Mouse (Mus musculus): Measurements from ENCODE around the gene Evpl. TPM values are rescaled to one million over a fixed set of nuclear protein-coding genes. Genes with fewer than 3 reads are reported as not detected.
"Not testable (repeated sequence)": the region's sequence is repeated elsewhere in the genome, so short reads cannot be mapped to it uniquely, and the experiment has no call there.

Evpl gene
- polyA plus RNA-seq (2016; fragmentation: Nextera tagmentation; extraction: Ambion mirVana), result 0.76 and 0.95 TPM in 2 replicates

GRCm38 (mm10) chr11:116237742-116238395 lies at the start of gene Evpl:
Gene Evpl (minus strand): TSS chr11:116238077.
- no peak for ATAC-seq (ENCODE audit: low FRiP score, low read depth)
- Histone ChIP-seq H3K9me3 (no peaks in the 10 kb centered on the region), H3K27me3 (replicated peaks) (peaks cover 28% of the 10 kb centered on the region), H3K4me3 (no peak within 1 kb of the TSS), H3K36me3 (no peaks in the 10 kb centered on the region; the same call in 1 of the 2 replicates), H3K4me2 (replicated peaks) (peak within 1 kb of the TSS; percentile 16; the same call in 1 of the 2 replicates), H3K4me1 (peaks cover 17% of the 10 kb centered on the region), H3K9ac (no peak within 1 kb of the TSS), H3K27ac (no peak within 1 kb of the TSS)
- 13% methylated on average over 31 of the region's 31 CpGs for WGBS

DNA sequence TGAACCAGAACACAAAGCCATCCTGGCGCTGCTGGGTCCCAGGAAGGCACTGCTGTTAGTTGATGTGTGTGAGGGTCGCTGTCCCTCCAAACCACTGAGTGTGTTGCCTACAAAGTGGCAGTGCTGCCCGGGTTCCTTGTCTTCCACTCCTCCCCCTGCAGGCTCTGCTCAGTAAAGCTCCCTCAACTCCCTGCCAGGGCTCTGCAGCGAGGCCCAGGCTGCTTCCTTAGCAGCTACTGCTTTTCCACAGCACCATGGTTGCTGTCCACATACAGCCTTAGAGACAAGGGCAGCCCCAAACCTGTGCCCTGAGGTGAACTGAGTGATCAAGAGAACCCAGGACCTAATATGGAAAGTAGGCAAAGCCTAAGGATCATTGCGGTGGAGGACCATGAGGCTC lies 49.5 kb upstream of the Evpl start:
- no peak overlapping the region for H3K4me2 ChIP-seq (replicated peaks)
- H3K27me3 ChIP-seq (replicated peaks), result peaks cover 37% of the 10 kb centered on the region
- ATAC-seq (ENCODE audit: low FRiP score, low read depth), result no peak
- H3K4me1 ChIP-seq, result no peaks in the 10 kb centered on the region; the same call in 1 of the 2 replicates
- no peaks in the 10 kb centered on the region for H3K9me3 ChIP-seq
- 73% methylated on average over 5 of the region's 5 CpGs for WGBS
- no peak overlapping the region for H3K4me3 ChIP-seq
- H3K27ac ChIP-seq, result no peak overlapping the region
- peaks cover 47% of the 10 kb centered on the region for H3K36me3 ChIP-seq
- no peak overlapping the region for H3K9ac ChIP-seq

- Histone ChIP-seq H3K9ac (no peak overlapping the region), H3K27me3 (replicated peaks) (peaks cover 53% of the 10 kb centered on the region), H3K4me2 (replicated peaks) (no peak overlapping the region), H3K27ac (no peak overlapping the region), H3K36me3 (peaks cover 35% of the 10 kb centered on the region), H3K9me3 (no peaks in the 10 kb centered on the region), H3K4me3 (no peak overlapping the region), H3K4me1 (peaks cover 6% of the 10 kb centered on the region)
- ATAC-seq (ENCODE audit: low FRiP score, low read depth), result no peak
- 60% methylated on average over 7 of the region's 7 CpGs for WGBS
These were observed 47.9 kb upstream of the Evpl start for GRCm38 (mm10) chr11:116285770-116286191.

- Histone ChIP-seq H3K9ac (no peak overlapping the region), H3K9me3 (no peaks in the 10 kb centered on the region), H3K4me2 (replicated peaks) (no peak overlapping the region), H3K27me3 (replicated peaks) (peaks cover 65% of the 10 kb centered on the region), H3K4me1 (peaks cover 6% of the 10 kb centered on the region), H3K27ac (no peak overlapping the region), H3K4me3 (no peak overlapping the region), H3K36me3 (peaks cover 17% of the 10 kb centered on the region)
- WGBS, result 62% methylated on average over 6 of the region's 6 CpGs
- ATAC-seq (ENCODE audit: low FRiP score, low read depth), result no peak
These were observed 46.1 kb upstream of the Evpl start for GRCm38 (mm10) chr11:116283982-116284381.

DNA sequence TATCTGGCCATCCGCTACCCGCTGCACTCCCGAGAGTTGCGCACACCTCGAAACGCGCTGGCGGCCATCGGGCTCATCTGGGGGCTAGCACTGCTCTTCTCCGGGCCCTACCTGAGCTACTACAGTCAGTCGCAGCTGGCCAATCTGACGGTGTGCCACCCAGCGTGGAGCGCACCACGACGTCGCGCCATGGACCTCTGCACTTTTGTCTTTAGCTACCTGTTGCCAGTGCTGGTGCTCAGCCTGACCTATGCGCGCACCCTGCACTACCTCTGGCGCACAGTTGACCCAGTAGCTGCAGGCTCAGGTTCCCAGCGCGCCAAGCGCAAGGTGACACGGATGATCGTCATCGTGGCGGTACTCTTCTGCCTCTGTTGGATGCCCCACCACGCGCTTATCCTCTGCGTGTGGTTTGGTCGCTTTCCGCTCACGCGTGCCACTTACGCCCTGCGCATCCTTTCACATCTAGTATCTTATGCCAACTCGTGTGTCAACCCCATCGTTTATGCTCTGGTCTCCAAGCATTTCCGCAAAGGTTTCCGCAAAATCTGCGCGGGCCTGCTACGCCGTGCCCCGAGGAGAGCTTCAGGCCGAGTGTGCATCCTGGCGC lies 45.1 kb upstream of the Evpl start:
- Histone ChIP-seq H3K9me3 (no peaks in the 10 kb centered on the region), H3K27me3 (replicated peaks) (peaks cover 65% of the 10 kb centered on the region), H3K36me3 (peaks cover 7% of the 10 kb centered on the region; the same call in 1 of the 2 replicates), H3K4me2 (replicated peaks) (no peak overlapping the region), H3K4me3 (peak overlapping the region; percentile 11; the same call in 1 of the 2 replicates), H3K9ac (no peak overlapping the region), H3K27ac (no peak overlapping the region), H3K4me1 (peaks cover 6% of the 10 kb centered on the region)
- ATAC-seq (ENCODE audit: low FRiP score, low read depth), result no peak
- WGBS, result 9% methylated on average over 48 of the region's 48 CpGs

DNA sequence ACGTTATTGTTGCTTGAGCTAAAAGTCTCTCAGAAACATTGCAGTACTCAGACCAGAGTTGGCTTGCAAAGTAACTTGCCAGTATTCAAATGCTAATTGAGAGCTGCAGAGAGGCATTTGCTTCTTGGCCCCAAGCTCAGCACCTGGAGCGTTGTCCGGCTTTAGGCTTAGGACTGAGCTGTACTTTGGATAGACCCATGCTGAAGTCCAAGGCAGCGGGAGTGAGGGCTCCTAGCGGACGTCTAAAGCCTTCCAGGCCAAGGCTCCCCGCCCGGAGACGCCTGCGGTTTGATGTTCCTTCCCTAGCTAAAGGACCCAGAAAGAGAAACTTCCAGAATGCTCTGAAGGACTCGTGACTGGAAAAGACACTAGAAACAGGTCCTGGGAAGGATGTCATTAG lies 44.2 kb upstream of the Evpl start:
- WGBS, result 2% methylated on average over 11 of the region's 11 CpGs
- ATAC-seq (ENCODE audit: low FRiP score, low read depth), result no peak
- no peak overlapping the region for H3K27ac ChIP-seq
- no peaks in the 10 kb centered on the region for H3K9me3 ChIP-seq
- peaks cover 65% of the 10 kb centered on the region for H3K27me3 ChIP-seq (replicated peaks)
- peaks cover 6% of the 10 kb centered on the region for H3K4me1 ChIP-seq
- H3K36me3 ChIP-seq, result no peaks in the 10 kb centered on the region
- H3K4me2 ChIP-seq (replicated peaks), result peak overlapping the region; percentile 55
- no peak overlapping the region for H3K9ac ChIP-seq
- peak overlapping the region; percentile 20; the same call in 1 of the 2 replicates for H3K4me3 ChIP-seq

DNA sequence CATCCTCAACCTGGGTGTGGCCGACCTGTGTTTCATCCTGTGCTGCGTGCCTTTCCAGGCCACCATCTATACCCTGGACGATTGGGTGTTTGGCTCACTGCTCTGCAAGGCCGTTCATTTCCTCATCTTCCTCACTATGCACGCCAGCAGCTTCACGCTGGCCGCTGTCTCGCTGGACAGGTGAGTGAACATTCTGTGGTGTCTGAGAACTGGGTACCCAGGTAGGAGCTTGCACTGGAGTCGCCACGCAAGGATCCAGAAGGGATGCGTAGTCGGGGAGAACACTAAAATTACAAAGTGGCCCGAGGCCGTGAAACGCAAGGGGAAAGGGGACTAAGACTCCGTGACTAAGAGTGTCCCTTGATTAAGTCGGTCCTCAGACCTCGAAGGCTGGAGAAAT lies 43.8 kb upstream of the Evpl start:
- Histone ChIP-seq H3K36me3 (no peaks in the 10 kb centered on the region), H3K9ac (peak overlapping the region; percentile 9; the same call in 1 of the 2 replicates), H3K4me1 (peaks cover 6% of the 10 kb centered on the region), H3K9me3 (no peaks in the 10 kb centered on the region), H3K4me3 (peak overlapping the region; percentile 20), H3K4me2 (replicated peaks) (peak overlapping the region; percentile 55), H3K27ac (no peak overlapping the region), H3K27me3 (replicated peaks) (peaks cover 65% of the 10 kb centered on the region)
- 3% methylated on average over 18 of the region's 18 CpGs for WGBS
- ATAC-seq (ENCODE audit: low FRiP score, low read depth), result no peak

DNA sequence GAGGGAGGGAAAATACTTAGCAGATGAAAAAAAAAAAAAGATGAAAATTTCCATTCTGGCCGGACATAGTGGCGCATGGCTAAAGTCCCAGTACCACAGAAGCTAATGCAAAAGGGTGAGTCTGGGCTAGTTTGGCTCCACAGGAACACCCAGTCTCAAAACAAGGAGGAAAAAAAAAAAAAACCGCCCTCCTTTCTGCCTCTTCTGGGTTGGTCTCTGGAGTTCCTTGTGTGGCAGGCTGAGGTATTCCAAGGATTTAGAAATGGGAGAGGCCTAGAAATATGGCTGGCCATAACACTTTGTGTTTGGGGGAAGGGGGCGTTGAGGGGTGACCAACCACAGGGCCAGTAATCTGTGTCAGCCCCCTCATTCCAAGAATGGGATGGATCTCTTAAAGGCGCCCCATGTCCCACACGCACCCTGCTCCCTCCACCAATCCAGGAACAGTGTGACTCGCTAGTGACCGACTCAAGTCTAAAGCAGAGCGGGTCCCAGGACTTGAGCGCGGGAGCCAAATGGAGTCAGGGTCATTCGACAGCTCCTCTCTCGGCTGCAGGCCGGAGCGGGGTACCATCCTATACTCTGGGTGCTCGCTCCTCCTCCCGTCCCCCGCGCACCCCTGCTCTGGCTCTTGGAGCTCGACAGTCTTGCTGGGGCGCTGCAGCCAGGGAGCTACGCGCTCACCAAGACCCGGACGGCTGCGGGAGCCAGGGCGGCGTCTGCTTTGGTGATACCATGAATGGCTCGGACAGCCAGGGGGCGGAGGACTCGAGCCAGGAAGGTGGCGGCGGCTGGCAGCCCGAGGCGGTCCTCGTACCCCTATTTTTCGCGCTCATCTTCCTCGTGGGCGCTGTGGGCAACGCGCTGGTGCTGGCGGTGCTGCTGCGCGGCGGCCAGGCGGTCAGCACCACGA lies 43.1 kb upstream of the Evpl start, which contains the start of gene Galr2:
Gene Galr2, plus strand, starts transcription at position 189 of the 913 bp plus-strand sequence.
- no peak for ATAC-seq (ENCODE audit: low FRiP score, low read depth)
- Histone ChIP-seq H3K4me2 (replicated peaks) (peak within 1 kb of the TSS; percentile 55), H3K9me3 (no peaks in the 10 kb centered on the region), H3K9ac (peak within 1 kb of the TSS; percentile 9; the same call in 1 of the 2 replicates), H3K27ac (no peak within 1 kb of the TSS), H3K4me3 (peak within 1 kb of the TSS; percentile 20), H3K27me3 (replicated peaks) (peaks cover 64% of the 10 kb centered on the region), H3K36me3 (no peaks in the 10 kb centered on the region), H3K4me1 (peaks cover 6% of the 10 kb centered on the region)
- 5% methylated on average over 48 of the region's 48 CpGs for WGBS

- H3K27ac ChIP-seq; H3K4me3 ChIP-seq; H3K36me3 ChIP-seq; H3K9me3 ChIP-seq; H3K9ac ChIP-seq; H3K4me2 ChIP-seq (replicated peaks); ATAC-seq (ENCODE audit: low FRiP score, low read depth): not testable (repeated sequence)
- Histone ChIP-seq H3K4me1 (peaks cover 19% of the 10 kb centered on the region), H3K27me3 (replicated peaks) (peaks cover 26% of the 10 kb centered on the region)
- WGBS, result 89% methylated on average over 1 of the region's 1 CpGs
These were observed 39.3 kb upstream of the Evpl start for GRCm38 (mm10) chr11:116277184-116277583.

- Histone ChIP-seq H3K4me1 (peaks cover 17% of the 10 kb centered on the region), H3K9ac (peak within 1 kb of the TSS; percentile 76), H3K9me3 (no peaks in the 10 kb centered on the region), H3K4me3 (peak within 1 kb of the TSS; percentile 88), H3K4me2 (replicated peaks) (peak within 1 kb of the TSS; percentile 97), H3K27ac (peak within 1 kb of the TSS; percentile 72), H3K36me3 (peaks cover 21% of the 10 kb centered on the region; the same call in 1 of the 2 replicates), H3K27me3 (replicated peaks) (no peaks in the 10 kb centered on the region)
- ATAC-seq (ENCODE audit: low FRiP score, low read depth), result peak; percentile 95
- WGBS, result 5% methylated on average over 32 of the region's 32 CpGs
These were observed 36.3 kb upstream of the Evpl start, which contains the start of gene Srp68 for GRCm38 (mm10) chr11:116274045-116274666. Gene Srp68 (minus strand): TSS chr11:116274217.

DNA sequence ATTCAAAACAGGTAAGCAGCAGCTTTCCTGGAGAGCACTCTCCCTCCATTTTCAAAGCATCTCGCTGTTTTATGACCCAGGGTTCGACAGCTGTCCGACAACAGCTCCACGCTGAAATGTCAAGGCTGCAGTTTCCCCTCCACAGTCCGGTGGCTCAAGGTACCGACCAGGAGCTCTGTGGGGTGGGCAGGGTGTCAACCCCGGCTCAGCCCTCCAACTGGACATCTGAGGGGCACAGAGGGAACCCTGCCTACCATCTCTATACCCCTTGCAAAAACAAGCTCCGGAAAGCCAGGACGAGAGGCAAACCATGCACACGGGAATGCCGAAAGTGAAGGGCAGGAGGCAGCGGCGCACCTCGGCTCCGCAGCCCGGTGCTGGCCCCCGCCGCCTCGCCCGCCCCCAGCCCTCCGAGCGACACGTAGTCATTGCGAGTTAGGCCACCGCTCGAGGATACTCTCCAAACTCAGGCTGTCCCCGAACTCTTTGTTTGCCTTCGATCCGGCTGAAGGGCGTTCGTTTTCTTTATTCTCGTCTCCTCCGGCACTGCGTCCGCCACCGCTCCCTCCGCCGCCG lies 35.7 kb upstream of the Evpl start:
- no peaks in the 10 kb centered on the region for H3K9me3 ChIP-seq
- no peak; the same call in 1 of the 2 replicates for ATAC-seq (ENCODE audit: low FRiP score, low read depth)

More for the DNA sequence above, 35.7 kb upstream of the Evpl start:
- Histone ChIP-seq H3K9ac (peak overlapping the region; percentile 76), H3K4me2 (replicated peaks) (peak overlapping the region; percentile 97), H3K27ac (no peak overlapping the region), H3K36me3 (peaks cover 26% of the 10 kb centered on the region; the same call in 1 of the 2 replicates), H3K4me3 (peak overlapping the region; percentile 88), H3K27me3 (replicated peaks) (no peaks in the 10 kb centered on the region), H3K4me1 (peaks cover 17% of the 10 kb centered on the region)
- WGBS, result under 1% methylated on average over 39 of the region's 39 CpGs

Measured in neural tube, embryonic 12.5 days (tissue).